Mouse (Mus musculus) B cell, adult 2 months (primary cell): Measurements from ENCODE around the gene Fam172a.
"Not testable (repeated sequence)": the region's sequence is repeated elsewhere in the genome, so short reads cannot be mapped to it uniquely, and the experiment has no call there.

Experiments used
- DNase-seq, 2 experiments: peaks; one replicate each; pipeline ENCODE4 v3.0.0; 2022

Gene Fam172a

DNA sequence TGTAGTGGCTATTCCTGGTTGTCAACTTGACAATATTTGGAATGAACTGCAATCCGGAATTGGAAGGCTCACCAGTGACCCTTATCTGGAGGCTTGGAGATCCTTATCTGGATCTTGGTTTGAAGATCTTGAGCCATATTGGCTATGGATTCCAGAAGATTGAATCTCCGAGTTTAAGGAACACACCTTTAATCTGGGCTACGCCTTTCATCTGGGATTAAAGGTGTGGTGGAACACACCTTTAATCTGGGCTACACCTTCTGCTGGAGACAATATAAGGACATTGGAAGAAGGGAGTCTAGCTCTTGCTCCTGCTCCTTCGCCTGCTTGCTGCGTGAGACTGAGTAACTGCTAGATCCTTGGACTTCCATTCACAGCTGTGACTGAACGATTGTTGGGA lies at the start of gene Fam172a:
Gene Fam172a (plus strand): TSS at position 301 of the 400 bp plus-strand sequence.
- DNase-seq, result not testable (repeated sequence)

DNA sequence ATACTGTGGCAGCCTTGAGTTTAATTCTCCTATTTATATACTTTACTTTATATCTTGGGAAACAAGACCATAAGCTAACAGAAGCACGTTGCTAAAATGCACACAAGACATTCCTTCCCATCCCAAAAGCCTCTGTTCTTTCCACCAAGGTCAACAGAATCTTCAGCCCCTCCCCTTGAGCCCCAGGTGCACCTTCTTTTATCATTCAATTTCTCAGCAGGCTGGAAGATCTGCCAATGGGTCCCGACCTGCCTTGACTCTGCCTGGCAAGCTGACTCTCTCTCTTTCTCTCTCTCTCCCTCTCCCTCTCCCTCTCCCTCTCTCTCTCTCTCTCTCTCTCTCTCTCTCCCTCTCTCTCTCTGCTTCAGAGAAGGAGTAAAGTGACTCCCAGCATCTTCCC lies 13.2 kb upstream of the Fam172a start:
- no peak for DNase-seq

DNA sequence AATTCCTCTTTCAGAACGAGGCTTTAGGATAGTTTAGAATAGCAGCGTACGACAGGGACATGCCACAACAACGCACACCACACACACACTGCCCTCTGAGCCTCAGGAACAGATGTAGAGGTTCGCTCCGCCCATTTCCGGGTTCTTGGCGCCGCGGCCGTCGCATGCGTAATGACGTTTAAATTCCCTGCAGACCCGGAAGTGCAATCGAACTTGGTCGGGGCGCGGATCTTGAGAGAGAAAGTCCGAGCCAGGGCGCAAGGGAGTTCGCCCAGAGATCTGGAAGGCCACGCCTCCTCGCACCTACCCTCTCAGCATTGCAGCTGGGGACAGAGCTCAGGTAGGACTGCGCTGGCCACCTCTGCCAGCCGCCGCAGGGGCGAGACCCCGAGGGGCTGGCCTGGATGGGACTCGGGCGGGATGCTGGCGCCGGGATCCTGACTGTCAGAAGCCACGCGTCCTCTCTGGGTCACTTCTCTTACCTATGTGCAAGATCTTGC lies 6.7 kb downstream of the Fam172a start:
- DNase-seq, result peak; percentile 95

DNA sequence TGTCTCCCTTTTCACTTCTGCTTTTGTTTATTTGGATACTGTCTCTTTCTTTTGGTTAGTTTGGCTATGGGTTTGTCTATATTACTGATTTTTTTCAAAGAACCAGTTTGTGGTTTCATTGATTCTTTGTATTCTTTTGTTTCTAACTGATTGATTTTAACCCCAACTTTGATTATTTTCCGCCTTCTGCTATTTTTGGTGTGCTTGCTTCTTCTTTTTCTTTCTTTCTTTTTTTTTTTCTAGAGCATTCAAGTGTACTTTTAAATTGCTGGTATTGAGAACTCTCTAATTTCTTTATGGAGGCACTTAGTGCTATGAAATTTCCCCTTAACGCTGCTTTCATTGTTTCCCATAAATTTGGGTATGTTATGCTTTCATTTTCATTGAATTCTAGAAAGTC lies 15.7 kb downstream of the Fam172a start:
- DNase-seq, result no peak

DNA sequence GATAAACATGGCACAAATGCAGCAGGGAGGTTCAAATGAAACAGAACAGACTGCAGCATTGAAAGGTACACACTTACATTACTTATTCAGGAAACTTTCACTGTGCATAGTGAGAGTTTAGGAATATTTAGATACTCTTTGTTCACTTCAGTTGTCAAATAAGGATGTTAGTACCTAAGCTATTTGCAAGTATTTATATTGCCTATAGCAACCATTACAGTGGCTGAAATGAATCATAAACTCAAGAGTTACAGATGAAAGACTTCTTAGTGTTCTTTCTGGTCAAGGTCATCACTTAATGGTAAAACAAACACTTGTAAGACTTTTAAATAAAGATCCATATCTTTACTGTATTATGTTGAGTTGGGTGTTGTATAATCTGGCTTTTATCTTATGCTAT lies 41.0 kb downstream of the Fam172a start:
- no peak for DNase-seq

DNA sequence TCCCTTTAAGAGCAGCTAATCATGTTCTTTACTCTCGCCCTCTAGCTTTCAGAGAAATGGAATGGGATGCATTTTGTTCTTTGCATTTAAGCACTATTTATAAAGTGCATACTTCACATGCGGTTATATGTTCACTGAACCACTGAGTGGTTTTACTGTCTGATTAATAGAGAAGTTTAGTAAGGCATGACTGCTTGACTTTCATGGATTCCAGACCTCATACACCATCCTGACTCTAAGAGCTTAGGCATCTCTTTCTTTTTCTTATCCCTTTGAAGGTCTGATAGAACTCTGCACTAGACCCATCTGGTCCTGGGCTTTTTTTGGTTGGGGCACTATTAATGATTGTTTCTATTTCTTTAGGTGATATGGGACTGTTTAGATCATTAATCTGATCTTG lies 75.8 kb downstream of the Fam172a start:
- no peak for DNase-seq

DNA sequence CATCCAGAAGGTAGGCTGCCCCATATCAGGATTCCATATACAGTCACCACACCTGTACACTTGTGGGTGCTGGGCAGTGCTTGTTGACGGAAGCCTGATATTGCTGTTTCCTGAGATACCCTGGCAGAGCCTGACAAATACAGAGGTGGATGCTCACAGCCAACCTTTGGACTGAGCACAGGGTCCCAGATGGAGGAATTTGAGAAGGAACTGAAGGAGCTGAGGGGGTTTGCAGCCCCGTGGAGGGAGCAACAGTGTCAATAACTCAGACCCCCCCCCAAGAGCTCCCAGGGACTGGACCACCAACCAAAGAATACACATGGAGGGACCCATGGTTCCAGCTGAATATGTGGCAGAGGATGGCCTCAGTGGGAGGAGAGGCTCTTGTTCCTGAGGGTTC lies 105.5 kb downstream of the Fam172a start:
- DNase-seq, result not testable (repeated sequence)

DNA sequence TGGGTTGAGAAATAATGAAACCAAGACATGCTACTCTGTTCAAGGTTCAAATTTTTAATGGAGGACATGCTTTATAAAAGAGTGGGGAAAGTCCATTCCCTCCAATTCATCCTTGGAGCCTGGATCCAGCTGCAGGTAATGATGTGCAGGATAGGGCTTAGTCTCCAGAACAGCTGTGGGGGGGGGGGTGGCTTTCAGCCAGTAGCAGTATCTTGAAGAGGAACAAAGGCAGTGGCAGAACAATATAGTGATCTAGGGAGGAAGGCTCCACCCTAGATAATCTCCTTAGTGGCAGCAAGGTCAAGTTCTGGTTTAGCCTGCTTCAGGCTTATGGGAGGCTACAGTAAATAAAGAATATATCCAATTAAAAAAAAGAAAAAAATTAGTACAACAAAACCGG lies 108.6 kb downstream of the Fam172a start:
- DNase-seq, result no peak

DNA sequence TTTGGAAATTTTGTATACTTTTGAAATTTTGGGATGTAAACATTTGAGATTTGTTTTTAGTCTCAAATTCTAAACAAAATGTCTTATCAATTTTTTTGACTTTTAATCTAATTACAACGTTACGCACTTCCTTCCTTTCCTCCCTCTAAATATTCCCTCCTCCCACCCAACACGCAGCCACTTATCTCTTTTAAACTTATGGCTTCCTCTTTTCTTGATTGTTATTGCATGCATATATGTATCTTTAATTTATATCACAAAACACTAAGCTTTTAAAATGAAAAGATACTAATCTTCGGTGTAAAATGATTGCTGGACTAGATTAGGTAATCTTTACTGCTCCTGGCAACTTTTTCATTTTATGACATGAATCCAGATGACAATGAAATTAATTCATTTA lies 124.3 kb downstream of the Fam172a start:
- DNase-seq, result no peak

DNA sequence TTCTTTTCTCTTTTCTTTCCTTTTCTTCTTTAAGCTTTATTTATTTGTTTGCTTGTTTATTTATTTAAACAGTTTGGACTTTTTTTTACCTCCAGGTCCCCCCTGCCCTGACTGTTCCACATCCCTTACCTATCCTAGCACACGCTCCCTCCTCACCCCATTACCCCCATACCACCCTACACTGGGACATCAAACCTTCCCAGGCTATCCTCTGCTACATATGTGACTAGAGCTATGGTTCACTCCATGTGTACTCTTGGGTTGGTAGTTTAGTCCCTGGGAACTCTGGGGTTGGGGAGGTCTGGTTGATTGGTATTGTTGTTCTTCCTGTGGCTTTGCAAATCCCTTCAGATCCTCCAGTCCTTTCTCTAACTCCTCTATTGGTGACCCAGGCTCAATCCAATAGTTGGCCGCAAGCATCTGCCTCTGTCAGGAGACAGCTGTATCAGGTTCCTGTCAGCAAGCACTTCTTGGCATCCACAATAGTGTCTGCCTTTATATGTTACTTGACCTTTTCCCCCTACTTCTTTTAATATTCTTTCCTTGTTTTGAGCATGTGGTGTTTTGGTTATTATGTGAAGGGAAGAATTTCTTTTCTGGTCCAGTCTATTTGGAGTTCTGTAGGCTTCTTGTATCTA lies 141.3 kb downstream of the Fam172a start:
- DNase-seq, result no peak

DNA sequence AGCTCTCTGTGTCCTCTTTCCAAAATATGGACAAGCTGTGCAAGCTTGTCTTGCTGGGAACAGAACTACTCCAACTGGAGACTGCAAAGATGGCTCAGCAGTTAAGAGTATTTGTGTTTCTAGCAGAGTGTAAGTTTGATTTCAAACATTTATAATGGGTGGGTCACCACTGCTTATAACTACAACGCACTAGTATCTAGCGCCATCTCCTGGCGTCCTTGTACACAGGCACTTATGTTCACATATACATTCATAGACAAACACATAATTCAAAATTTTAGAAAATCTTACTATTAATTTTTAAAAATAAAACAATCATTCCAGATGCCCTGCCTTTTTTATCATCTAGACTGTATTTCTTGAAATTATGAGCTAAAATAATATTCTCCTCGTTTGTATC lies 147.0 kb downstream of the Fam172a start:
- peak; percentile 23 to 30 for DNase-seq

DNA sequence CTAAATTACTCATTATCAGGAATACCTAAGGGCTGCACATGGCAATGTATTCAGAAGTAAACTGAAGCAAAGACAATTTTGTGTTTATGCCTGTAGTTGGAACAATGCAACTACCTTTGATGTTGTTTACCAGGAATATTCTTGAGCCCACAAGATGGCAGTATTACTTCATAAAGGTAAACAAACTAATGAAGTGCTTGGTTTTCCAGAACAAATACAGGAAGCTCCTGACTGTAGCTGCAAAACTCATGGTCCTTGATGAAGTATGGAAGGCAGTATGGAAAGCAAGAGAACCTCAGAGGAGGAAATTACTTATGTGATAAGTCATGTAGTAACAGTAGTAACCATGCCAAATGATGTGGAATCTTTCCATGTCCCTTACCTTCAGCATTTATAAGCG lies 163.0 kb downstream of the Fam172a start:
- DNase-seq, result no peak

DNA sequence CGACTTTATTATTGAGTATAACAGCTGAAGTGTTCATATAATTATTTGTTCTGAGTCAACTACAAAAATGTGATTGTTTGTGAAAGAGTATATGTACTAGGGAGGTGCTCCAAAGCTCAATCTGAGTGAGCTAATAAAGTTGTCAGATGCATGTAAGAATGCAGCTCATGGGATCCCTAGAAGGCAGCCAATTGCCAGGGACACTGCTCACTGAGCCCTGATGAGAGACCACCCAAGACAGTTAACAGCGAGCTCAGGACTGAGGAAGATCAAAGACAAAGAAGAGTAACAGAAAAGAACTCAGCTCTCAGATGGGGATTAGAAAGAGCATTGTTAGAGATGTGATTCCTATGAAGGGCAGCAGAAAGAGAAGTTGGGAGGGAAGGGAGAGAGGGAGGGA lies 166.5 kb downstream of the Fam172a start:
- no peak for DNase-seq

DNA sequence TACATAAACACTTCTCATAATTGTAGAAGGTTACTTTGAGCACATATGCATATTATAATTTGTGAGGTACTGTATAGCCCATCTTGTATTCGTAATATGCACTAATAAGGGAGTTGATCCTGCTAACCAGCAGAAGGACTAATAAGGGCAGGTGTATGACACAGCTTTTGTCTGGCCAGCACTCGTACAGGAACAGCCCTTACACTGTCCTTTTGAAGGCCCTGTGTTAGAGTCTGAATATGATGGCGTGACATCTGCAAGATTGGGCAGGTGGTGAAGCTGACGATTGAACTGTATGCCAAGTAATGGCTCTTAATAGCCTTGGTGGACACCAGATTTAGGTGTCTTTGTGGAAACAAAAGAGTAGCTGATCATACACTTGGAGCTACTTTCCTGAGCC lies 176.3 kb downstream of the Fam172a start:
- DNase-seq, result no peak

DNA sequence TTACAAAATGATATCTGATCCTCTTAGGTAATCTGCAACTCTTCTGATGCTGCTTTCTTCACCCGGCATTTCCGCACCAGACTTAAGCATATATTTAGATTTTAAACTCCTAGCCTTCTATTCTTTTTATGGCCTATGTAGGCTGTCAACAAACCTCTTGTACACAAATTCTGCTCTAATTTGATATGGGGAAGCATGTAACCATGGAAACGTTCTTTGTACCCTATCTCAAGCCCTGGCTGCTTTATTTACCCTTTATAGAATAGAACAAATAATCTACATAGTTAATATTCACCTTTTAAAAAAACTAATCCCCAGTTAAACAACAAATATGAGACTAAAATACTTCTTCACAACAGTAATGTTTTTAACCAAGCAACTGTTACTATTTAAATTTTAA lies 176.7 kb downstream of the Fam172a start:
- no peak for DNase-seq

DNA sequence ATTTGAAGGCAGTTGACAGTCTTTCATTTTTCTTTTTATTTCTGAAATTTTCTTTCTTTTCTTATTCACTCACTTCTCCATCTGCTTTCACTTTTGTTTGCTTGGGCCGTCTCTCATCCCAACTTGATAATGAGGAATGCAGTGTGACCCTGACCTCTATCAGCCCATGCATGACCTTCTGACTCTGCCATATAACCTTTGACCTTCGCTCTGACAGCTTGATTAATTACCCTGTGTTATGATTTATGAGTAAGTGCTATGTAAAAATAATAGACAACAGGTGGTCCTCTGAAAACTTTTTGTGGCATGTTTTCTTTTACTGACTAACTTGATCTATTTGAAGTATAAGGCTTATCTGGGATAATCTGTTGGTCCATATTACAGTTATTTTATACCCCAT lies 195.8 kb downstream of the Fam172a start:
- DNase-seq, result no peak

DNA sequence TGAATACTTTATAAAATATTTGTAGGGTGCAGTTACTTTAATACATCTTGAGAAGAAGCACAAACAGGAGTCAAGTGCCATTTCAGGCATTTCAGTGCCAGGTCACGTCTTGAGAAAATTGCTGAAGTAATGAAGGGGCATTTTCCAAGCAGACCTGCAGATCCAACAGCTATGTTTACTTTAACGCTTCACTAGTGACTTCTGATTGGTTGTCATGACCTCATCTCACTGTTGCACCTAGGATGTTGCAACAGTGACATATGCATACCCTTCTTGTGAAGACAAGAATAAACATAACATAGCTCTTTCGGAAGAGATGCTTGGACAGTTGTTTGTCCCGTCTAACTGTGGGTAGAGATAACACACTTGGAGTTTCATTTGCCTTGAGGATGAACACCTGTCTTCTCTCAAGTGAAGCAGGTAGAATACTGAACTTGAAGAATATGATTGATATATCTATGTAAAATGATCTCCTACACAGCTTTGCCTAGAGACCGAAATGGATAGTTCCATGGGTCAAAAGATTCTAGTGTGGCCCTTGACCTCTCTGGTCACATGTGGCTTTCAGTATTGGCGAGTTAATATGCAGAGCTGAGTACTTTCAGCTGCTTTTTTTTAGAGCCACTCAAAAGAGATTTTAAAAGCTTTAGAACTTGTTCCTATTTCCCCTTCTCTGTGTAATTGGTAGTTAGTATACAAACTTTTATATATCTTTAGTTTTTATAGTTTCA lies 196.4 kb downstream of the Fam172a start:
- DNase-seq, result no peak

DNA sequence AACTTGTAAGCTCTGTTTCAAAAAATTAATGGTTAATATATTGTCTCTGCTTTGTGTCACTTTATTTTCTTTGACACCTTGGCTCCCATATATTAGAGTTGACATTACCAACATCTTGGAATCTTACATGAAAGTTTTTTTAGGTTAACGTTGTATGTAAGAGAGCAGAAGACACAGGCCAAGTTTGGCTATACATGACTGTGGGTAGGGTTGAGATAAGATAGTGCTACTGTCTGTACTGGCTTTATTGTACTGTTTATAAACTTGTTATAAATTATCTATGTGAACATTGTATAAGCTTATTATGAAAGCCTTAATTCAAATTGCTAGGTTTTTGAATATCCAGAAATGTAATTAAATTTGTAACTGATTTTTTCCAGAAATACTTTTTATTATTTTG lies 197.9 kb downstream of the Fam172a start:
- DNase-seq, result no peak

DNA sequence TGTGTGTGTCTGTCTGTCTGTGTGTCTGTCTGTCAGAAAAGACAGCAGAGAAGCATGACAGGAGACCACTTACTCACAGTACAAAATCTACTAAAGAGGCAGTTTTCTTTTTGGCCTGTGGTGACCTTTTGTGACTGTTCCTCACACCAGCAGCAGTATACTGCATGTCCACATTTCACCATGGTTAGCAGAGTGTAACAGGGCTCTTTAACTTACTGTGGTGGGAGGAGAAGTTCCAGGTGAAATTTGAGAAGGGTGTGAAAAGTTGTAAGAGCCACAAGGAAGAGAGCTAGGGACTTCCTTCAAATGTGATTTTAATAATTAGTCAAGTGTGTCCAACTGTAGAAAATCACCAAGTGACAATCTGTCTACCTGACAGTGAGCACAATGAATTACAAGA lies 199.0 kb downstream of the Fam172a start:
- DNase-seq, result no peak

DNA sequence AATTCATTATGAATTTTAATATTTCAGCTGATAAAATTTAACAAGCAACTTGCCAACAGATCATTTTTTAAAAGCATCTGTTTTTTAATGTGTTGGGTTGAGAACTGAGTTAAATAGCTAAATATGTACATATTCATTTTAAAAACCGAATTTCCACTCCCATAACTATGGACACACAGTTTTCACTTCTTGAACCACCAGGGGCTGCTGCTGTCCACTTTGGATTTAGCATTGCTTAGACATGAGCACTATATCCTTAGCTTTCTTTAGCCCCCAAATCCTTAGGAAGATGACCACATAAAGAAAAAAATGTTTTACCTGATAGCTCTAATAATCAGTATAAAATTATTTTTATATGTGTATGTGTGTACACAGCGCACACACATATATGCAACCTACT lies 207.4 kb downstream of the Fam172a start:
- DNase-seq, result no peak

DNA sequence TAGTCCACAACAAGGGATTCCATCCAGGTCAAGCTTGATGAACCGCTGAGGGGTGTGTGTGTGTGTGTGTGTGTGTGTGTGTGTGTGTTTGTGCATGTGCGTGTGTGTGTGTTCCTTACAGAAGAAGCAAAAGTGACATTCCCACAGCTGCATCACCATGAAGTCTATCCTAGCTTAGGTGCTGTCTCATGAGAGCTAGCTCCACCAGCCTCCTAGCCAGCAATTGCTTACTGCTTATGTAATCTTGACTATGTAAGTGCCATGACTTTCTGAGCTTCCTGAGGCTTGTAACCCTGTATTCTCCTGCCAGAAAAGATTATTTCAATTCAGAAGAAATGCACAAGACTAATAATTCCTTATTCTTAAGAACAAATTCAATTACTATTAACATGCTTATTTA lies 221.0 kb downstream of the Fam172a start:
- no peak for DNase-seq

DNA sequence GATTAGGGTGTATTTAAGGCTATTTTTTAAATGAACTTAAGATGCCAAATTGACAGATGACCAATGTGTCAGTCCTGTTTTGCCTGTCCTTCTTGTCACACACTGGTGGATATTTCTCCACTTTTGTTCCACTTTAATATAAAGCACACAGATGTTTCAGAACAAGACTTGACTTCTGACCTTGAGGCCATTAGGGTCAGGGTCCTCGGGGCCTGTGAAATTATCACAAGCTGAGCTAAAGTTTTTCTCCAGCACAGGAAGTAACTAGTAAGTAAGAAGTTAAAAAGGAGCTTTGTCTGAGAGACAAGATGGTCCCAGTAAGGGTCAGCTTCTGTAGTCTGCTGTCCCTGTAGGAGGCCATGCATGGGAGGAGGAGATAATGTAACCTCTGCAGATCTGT lies 255.8 kb downstream of the Fam172a start:
- no peak for DNase-seq

DNA sequence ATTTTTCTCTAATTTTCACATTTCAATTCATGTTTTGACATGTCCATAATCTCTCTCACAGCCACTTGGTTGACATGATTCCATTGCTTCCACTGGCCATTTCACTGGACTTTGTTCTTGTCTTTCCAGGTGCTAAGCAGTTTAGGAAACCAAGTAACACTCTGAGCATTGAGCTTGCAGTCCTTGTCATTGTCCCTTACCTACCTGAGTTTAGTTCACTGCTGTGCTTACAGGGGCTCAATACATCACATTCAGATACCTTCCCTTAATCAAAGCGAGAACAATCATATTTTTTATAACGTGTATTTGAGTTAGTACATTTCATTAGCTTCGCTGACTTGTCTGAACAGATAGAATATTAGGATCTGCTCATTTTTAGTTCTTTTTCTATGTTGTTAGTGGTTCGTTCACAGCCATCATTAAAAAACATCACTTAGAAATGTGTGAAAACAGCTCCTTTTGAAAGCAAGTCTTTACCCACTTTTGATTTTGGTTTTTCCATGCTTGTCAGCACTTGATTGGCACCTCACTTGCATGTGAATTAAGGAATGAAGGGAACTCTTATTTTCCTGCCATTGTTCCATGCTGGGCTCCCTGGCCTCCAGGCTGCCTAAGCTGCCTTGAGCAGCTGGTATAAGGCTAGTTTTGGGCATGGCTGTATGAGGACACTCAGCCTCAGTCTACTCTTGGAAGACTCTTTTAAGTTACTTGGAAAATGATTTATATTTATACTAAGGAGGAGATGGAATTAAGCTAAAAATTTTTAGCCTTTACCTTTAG lies 257.9 kb downstream of the Fam172a start:
- DNase-seq, result no peak

DNA sequence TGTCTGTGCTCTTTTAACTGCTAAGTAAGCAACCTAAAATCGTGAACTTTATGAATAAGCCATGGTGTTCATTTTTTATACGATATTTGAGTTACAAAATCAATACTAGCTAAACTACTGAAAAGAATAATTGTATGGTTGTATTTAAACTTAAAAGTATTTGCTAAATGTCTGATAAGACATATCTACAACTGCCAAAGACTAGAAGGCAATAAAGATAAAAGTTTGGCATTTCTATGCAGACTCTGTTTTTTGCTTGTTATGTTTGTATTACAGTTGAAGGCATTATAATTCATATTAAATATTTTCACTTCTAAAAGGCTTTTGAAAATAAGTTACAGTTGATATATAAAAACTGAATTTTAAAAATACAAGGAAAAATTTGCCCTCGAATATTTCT lies 274.4 kb downstream of the Fam172a start:
- DNase-seq, result no peak
